Mouse (Mus musculus) thymus, adult 2 months (tissue): Measurements from ENCODE around the gene Ak5. TPM values are rescaled to one million over a fixed set of nuclear protein-coding genes. Genes with fewer than 3 reads are reported as not detected.
"Not testable (repeated sequence)": the region's sequence is repeated elsewhere in the genome, so short reads cannot be mapped to it uniquely, and the experiment has no call there.

Source experiments
- DNase-seq: peaks from one replicate; pipeline ENCODE4 v3.0.0; 2021
- H3K27ac ChIP-seq: fragments of 200-500 bp; 2 replicates; pipeline ENCODE4 v1.5.1; 2012; ENCODE audit warnings: low read length, control low read depth; ENCODE audit not compliant: control insufficient read depth, insufficient read depth
- H3K27me3 ChIP-seq: fragments of 200-500 bp; 2 replicates; pipeline ENCODE4 v1.6.1; 2012; ENCODE audit warnings: mild to moderate bottlenecking, low read length, moderate library complexity, mixed read lengths; ENCODE audit not compliant: control insufficient read depth, insufficient read depth
- H3K36me3 ChIP-seq: fragments of 200-500 bp; 2 replicates; pipeline ENCODE4 v1.6.1; 2012; ENCODE audit warnings: mild to moderate bottlenecking, low read length, moderate library complexity; ENCODE audit not compliant: control insufficient read depth, insufficient read depth
- H3K4me1 ChIP-seq: fragments of 200-500 bp; replicated peaks from 2 replicates; pipeline ENCODE4 v1.6.1; 2012; ENCODE audit warnings: low read length; ENCODE audit not compliant: control insufficient read depth, insufficient read depth
- H3K4me3 ChIP-seq: fragments of 200-500 bp; 2 replicates; pipeline ENCODE4 v1.5.1; 2012; ENCODE audit warnings: mild to moderate bottlenecking, low read length, control low read depth, moderate library complexity; ENCODE audit not compliant: control insufficient read depth, insufficient read depth
- CTCF ChIP-seq: fragments of 200-500 bp; IDR thresholded peaks from 2 replicates; pipeline ENCODE4 v1.5.1; 2012; ENCODE audit warnings: mild to moderate bottlenecking, control low read depth, low read length, moderate library complexity, borderline replicate concordance; ENCODE audit not compliant: control insufficient read depth, poor library complexity, insufficient read depth; ENCODE audit errors: extremely low read depth
- POLR2A ChIP-seq: fragments of 200-500 bp; IDR thresholded peaks from 2 replicates; pipeline ENCODE4 v1.6.1; 2012; ENCODE audit warnings: mild to moderate bottlenecking, low read length, control low read depth, moderate library complexity; ENCODE audit not compliant: control insufficient read depth, poor library complexity, insufficient read depth; ENCODE audit errors: extremely low read depth
- WGBS: fragments of 180-500 bp; shearing (Covaris S2); methylation state at CpG from one replicate; pipeline ENCODE4 v1.1.7; 2018; 5-methylcytosine and 5-hydroxymethylcytosine counted together
- polyA plus RNA-seq: library from polyadenylated mRNA; depleted of rRNA; stranded (reverse); fragments of >200 nt; gene quantifications from 2 replicates; pipeline ENCODE4 v1.2.3, GENCODE M21; 2012

The Ak5 gene
- polyA plus RNA-seq, 1 experiment = 0.61 TPM

DNA sequence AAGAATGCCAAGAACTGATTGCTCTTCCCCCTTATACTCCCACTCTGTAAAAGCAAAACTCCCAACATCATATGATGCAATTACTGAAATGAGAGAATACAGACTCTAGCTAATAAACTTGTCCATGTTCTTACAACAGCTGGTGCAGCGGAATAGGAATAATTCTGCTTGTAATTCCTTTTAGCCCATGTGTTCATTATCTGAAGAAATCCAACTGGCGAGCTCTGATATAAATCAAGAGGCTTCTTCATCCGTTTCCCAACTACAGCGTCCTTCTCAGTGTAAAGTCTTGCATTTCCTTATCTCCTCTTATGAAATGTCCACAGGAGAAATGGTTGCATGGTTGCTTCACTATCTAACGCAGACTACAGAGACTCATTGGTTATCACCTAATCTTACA is 59.1 kb downstream of the Ak5 start:
- WGBS = 96% methylated on average over 5 of the region's 5 CpGs
- Histone ChIP-seq H3K36me3 (no peaks in the 10 kb centered on the region), H3K4me3 (no peak overlapping the region), H3K4me1 (no peaks in the 10 kb centered on the region), H3K27ac (no peak overlapping the region), H3K27me3 (no peaks in the 10 kb centered on the region)
- TF ChIP-seq POLR2A (no peak), CTCF (no peak)
- no peak for DNase-seq

DNA sequence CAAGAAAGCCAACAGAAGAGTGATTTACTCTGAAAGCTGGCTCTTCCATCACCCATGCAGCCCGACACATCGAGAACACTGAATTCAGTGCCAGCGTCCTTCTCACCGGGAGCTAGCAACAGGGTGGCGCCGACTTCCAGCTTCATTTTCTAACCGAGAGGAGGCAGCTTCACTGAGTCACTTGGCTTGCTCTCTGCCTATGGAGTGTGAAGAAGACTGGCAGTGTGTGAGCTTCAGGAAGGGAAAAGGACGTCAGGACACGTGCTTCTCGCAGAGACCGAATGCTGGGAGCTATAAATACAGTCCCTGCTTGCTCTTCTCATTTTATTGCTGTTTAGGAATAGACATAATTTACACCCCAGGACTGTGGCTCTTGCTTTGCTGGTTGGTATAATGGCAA is 62.3 kb downstream of the Ak5 start:
- WGBS = 86% methylated on average over 11 of the region's 11 CpGs
- Histone ChIP-seq H3K27me3 (no peaks in the 10 kb centered on the region), H3K27ac (no peak overlapping the region), H3K36me3 (no peaks in the 10 kb centered on the region), H3K4me1 (no peaks in the 10 kb centered on the region), H3K4me3 (no peak overlapping the region)
- TF ChIP-seq POLR2A (no peak), CTCF (no peak)
- DNase-seq = no peak

DNA sequence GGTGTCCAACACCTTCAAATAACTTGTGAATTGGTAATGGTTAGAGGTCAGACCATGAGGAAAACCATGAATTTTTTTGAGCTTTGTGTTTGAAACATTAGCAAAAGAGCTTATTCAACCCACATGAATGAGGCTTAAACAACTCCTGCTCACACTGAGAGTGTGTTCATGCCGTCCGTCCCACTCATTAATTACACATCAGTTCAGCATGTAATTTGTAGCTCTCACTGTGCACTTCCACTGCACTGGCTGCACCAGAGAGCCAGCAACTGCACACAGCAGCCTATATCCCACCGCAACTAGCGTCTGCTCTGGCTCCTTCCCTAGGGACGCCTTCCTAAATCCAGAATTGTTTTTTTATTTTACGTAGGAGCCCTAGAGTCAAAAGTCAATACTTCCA is 68.5 kb downstream of the Ak5 start:
- no peak for TF ChIP-seq CTCF
- no peak for TF ChIP-seq POLR2A
- no peaks in the 10 kb centered on the region for H3K4me1 ChIP-seq
- H3K27me3 ChIP-seq = no peaks in the 10 kb centered on the region
- H3K36me3 ChIP-seq = no peaks in the 10 kb centered on the region
- 96% methylated on average over 6 of the region's 6 CpGs for WGBS
- no peak for DNase-seq
- no peak overlapping the region for H3K27ac ChIP-seq
- H3K4me3 ChIP-seq = no peak overlapping the region

DNA sequence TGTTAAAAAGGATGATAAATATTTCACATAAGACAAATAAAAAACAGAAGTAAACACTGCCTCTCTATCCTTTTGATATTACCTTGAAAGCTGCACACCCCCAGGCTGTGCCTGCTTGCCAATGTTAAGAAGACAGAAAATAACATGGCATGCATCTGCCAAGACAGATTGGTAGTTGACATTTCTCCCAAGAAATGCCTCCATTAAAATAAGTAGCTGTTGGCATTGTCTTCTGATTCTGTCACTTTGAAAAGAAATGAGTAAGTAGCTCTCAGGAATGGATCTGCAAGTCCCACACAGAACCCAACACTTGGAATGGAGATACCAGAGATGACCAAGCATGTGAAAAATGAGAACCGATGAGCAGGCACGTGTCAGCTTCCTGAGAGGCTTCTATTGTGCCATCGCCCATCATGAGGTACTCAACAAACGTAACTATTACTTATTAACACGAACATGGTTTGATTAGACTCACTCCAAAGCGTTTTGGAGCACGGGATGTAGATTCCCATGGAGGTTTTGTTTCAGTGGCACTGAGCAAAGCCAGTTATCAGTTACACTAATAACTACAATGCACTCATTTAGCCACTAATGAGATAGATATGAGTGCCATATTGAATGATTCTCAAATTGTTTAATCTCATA is 71.6 kb downstream of the Ak5 start:
- H3K4me3 ChIP-seq = no peak overlapping the region
- WGBS = 91% methylated on average over 7 of the region's 7 CpGs
- H3K27me3 ChIP-seq = no peaks in the 10 kb centered on the region
- TF ChIP-seq POLR2A (no peak), CTCF (no peak)
- DNase-seq = no peak
- H3K27ac ChIP-seq = no peak overlapping the region
- no peaks in the 10 kb centered on the region for H3K4me1 ChIP-seq
- H3K36me3 ChIP-seq = no peaks in the 10 kb centered on the region

DNA sequence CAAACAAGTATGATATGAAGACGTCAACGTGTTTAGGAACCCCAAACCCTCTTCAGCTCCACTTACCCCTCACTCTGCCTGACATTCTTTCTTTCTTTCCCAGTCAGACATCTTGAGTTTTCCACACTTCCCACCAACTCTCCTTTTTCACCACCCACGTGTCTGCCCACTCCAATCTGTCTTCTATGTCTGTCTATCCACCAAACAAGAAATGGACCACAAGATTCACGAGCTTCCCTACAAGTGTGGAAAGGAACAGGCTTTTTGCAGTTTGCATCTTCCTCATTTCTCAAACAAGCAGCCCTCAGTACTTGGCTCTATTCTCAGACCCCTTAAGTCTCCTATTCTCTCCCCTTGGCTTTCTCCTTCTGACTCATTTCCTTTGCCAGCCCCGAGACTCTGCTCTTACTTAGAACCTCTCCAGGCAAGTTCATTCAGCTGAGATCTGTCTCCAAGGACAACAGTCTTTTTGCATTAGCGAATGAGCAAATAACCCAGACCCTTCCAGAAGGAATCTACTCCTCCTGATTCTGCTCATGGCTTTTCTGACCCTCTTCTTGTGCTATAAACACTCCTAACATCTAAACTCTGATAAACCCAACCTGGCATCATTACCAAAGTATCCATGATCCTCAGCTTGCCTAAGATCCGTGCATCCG is 75.3 kb downstream of the Ak5 start:
- Histone ChIP-seq H3K27ac (no peak overlapping the region), H3K4me1 (no peaks in the 10 kb centered on the region), H3K36me3 (no peaks in the 10 kb centered on the region), H3K4me3 (no peak overlapping the region), H3K27me3 (no peaks in the 10 kb centered on the region)
- WGBS = 54% methylated on average over 8 of the region's 8 CpGs
- no peak for DNase-seq
- TF ChIP-seq CTCF (no peak), POLR2A (no peak)

DNA sequence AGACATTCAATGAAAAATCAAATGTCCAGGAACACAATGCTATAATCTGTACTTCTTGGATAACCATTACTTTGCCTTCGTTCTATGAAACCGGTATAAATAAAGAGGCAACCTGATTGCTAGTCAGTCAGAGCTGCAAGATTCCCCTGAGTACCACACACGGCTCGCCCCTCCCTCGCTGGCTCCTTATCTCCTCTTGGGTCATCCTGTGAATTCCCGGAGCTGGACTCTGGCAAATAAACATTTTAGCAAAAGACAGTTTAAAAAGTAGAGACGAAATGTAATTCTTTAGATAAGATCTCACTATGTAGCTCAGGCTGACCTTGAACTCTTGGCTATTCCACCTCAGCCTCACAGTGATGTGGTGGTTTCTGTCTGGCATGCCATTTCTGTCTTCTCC is 77.7 kb downstream of the Ak5 start:
- no peak for TF ChIP-seq CTCF
- no peak overlapping the region for H3K4me3 ChIP-seq
- 93% methylated on average over 7 of the region's 7 CpGs for WGBS
- H3K36me3 ChIP-seq = no peaks in the 10 kb centered on the region
- H3K4me1 ChIP-seq = no peaks in the 10 kb centered on the region
- H3K27ac ChIP-seq = no peak overlapping the region
- no peaks in the 10 kb centered on the region for H3K27me3 ChIP-seq
- no peak for DNase-seq

DNA sequence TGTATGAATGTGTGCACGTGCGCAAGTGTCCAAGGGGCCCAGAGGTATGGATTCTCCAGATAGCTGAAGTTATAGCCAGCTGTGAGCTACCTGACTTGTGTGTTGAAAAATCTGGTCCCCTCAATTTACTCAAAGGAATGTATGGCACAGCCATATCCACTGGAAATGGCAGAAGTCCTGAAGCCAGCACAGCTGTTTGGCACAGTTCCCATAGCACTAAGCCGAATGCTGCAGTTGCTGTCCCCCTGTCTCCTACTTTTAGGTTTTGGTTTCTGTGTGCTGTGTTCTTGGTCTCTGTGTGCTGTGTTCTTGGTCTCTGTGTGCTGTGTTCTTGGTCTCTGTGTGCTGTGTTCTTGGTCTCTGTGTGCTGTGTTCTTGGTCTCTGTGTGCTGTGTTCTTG is 79.1 kb downstream of the Ak5 start:
- H3K36me3 ChIP-seq, DNase-seq, H3K27me3 ChIP-seq, H3K4me3 ChIP-seq, H3K27ac ChIP-seq, H3K4me1 ChIP-seq: not testable (repeated sequence)
- WGBS = 88% methylated on average over 3 of the region's 3 CpGs
